34 mouse cellular contexts compared by ENCODE assay signal in genomic region chr13:120027368-120027767, GRCm38 (mm10). TPM values are rescaled to one million over a fixed set of nuclear protein-coding genes. Genes with fewer than 3 reads are reported as not detected.
A peak's percentile ranks its signal among the peaks of the same experiment; 100 is the strongest.
DNase-seq lines count a peak whose midpoint lies in the region; ATAC-seq and TF ChIP-seq lines count a peak whose summit lies in the region.
"Not testable (repeated sequence)": the region's sequence is repeated elsewhere in the genome, so short reads cannot be mapped to it uniquely, and the experiment has no call there.
"Had no signal": no experiment of that assay in that cellular context is flagged by ENCODE, and none has a peak within 500 bp of the region (broad histone marks: within the 10 kb centered on the region; RNA-seq: fewer than 3 reads in every experiment).

No protein-coding gene starts in this region.

- not testable (repeated sequence) for H3K4me1 ChIP-seq in hindbrain, embryonic 14.5 days (replicated peaks; ENCODE audit: control insufficient read depth, insufficient read depth, low read length); midbrain, embryonic 10.5 days

- DNase-seq in brain, embryonic 14.5 days (ENCODE audit: low read depth) = peak; percentile 15
- peak; percentile 1 for DNase-seq in embryo, embryonic 9.5 days (ENCODE audit: extremely low spot score)
- DNase-seq in hindbrain, embryonic 14.5 days (ENCODE audit: low spot score) = peak; percentile 23
- DNase-seq in layer of hippocampus, postnatal 14 days (ENCODE audit: low spot score in 2 of 2) = peak; percentile 31 to 36
- peak; percentile 11 for DNase-seq in midbrain, embryonic 10.5 days (ENCODE audit: low spot score)
- peak; percentile 21 for DNase-seq in retina, embryonic 14.5 days (ENCODE audit: low spot score)

- not testable (repeated sequence) for H3K4me3 ChIP-seq in hindbrain, embryonic 14.5 days (replicated peaks; ENCODE audit: low read length); midbrain, embryonic 10.5 days

- H3K27me3 ChIP-seq in hindbrain, embryonic 14.5 days (ENCODE audit: control insufficient read depth, insufficient read depth, low read length) = peaks cover 22% of the 10 kb centered on the region
- H3K27me3 ChIP-seq in midbrain, embryonic 10.5 days (ENCODE audit: low read depth, poor library complexity, severe bottlenecking) = peaks cover 42% of the 10 kb centered on the region

- H3K36me3 ChIP-seq in hindbrain, embryonic 14.5 days (replicated peaks; ENCODE audit: control insufficient read depth, insufficient read depth); midbrain, embryonic 10.5 days: not testable (repeated sequence)

- not testable (repeated sequence) for TF ChIP-seq CTCF in brain, embryonic 14.5 days (IDR thresholded peaks at IDR 0.05; ENCODE audit: borderline replicate concordance, extremely low read depth, insufficient read depth, insufficient read length)

- not testable (repeated sequence) for TF ChIP-seq POLR2A in brain, embryonic 14.5 days (IDR thresholded peaks at IDR 0.05; ENCODE audit: borderline replicate concordance, extremely low read depth, insufficient read depth, insufficient read length, poor library complexity, severe bottlenecking)

- H3K9ac ChIP-seq in hindbrain, embryonic 14.5 days = not testable (repeated sequence)

- H3K9me3 ChIP-seq in hindbrain, embryonic 14.5 days (ENCODE audit: control insufficient read depth, low read length); midbrain, embryonic 10.5 days (replicated peaks): not testable (repeated sequence)

- under 1% methylated on average over 11 of the region's 11 CpGs for WGBS in hindbrain, embryonic 14.5 days
- under 1% methylated on average over 11 of the region's 11 CpGs for WGBS in midbrain, embryonic 10.5 days

- not testable (repeated sequence) for H3K4me2 ChIP-seq in hindbrain, embryonic 14.5 days (replicated peaks)

- not testable (repeated sequence) for H3K27ac ChIP-seq in hindbrain, embryonic 14.5 days; midbrain, embryonic 10.5 days (replicated peaks)

- ATAC-seq in hindbrain, embryonic 14.5 days (ENCODE audit: low FRiP score) = not testable (repeated sequence)

RNA-seq across cellular contexts. Expression of gene Gm36079, which starts 0.6 kb away (rescaled TPM):
- not detected in 2 replicates for polyA plus RNA-seq in brain, embryonic 14.5 days (2012; rRNA removed)
- not detected in 2 replicates for polyA plus RNA-seq in hindbrain, embryonic 14.5 days (2014; fragmentation: Nextera tagmentation; extraction: Ambion mirVana)
- not detected for total RNA-seq in layer of hippocampus, postnatal 14 days (2021)
- not detected in 2 replicates for polyA plus RNA-seq in midbrain, embryonic 10.5 days (2016; fragmentation: Nextera tagmentation; extraction: Ambion mirVana)
- total RNA-seq: adrenal gland, postnatal 14 days; gastrocnemius, adult 8-10 months; gastrocnemius, postnatal 4 days; heart, adult 2 months; heart, postnatal 4 days; left cerebral cortex, postnatal 10 days; megakaryocyte, adult 5-6 weeks; MEL; monocyte, adult 5-6 weeks; neutrophil, adult 5-6 weeks had no signal
- polyA plus RNA-seq: C2C12; cortical plate, adult 2 months; embryonic facial prominence, embryonic 13.5 days; forebrain, embryonic 11.5 days; forebrain, embryonic 16.5 days; heart, adult 2 months; heart, embryonic 12.5 days; heart, postnatal 0 days; hindbrain, embryonic 15.5 days; intestine, embryonic 15.5 days; large intestine, adult 2 months; limb, embryonic 13.5 days; liver, embryonic 11.5 days; lung, embryonic 16.5 days; midbrain, embryonic 13.5 days; Patski; stomach, embryonic 14.5 days; testis, adult 2 months; thymus, postnatal 0 days had no signal

RNA-seq across cellular contexts. Expression of gene Gm21188, which starts 24.6 kb away (rescaled TPM):
- not detected in 2 replicates for polyA plus RNA-seq in brain, embryonic 14.5 days (2012; rRNA removed)
- not detected in 2 replicates for polyA plus RNA-seq in hindbrain, embryonic 14.5 days (2014; fragmentation: Nextera tagmentation; extraction: Ambion mirVana)
- total RNA-seq in layer of hippocampus, postnatal 14 days (2021) = not detected
- not detected in 2 replicates for polyA plus RNA-seq in midbrain, embryonic 10.5 days (2016; fragmentation: Nextera tagmentation; extraction: Ambion mirVana)
- total RNA-seq: heart, postnatal 4 days; left cerebral cortex, postnatal 10 days; MEL had no signal
- polyA plus RNA-seq: C2C12; cortical plate, adult 2 months; embryonic facial prominence, embryonic 13.5 days; forebrain, embryonic 11.5 days; forebrain, embryonic 16.5 days; heart, embryonic 12.5 days; hindbrain, embryonic 15.5 days; limb, embryonic 13.5 days; liver, embryonic 11.5 days; lung, embryonic 16.5 days; midbrain, embryonic 13.5 days; stomach, embryonic 14.5 days had no signal
